Mouse (Mus musculus) liver, embryonic 14.5 days (tissue): Measurements from ENCODE around the gene Gm3435.
"Not testable (repeated sequence)": the region's sequence is repeated elsewhere in the genome, so short reads cannot be mapped to it uniquely, and the experiment has no call there.

Experiments
- CTCF ChIP-seq: IDR thresholded peaks from 2 replicates; pipeline ENCODE4 v1.5.1; 2016; ENCODE audit warnings: antibody characterized with exemption, low read depth, control low read depth
- EP300 ChIP-seq: IDR thresholded peaks from 2 replicates; pipeline ENCODE4 v1.6.1; 2016; ENCODE audit warnings: antibody characterized with exemption, low read depth

DNA sequence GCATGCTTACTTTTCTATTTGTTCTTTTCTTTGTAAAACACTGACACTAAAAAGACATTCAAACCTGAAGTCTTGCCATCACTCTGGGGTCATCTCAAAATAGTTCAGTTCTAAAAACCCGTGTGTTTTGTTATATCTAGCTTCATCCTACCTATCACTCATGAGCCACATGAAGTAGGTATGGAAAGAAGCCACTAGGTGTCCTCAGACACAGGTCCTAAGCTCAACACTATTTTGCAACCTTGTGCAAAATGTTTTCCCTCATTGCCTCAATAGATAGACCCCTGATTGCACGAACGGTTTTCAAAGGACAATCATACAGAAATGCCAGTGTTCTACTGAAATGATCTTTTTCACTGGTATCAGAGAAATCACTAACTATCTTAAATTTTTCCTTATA, 30.5 kb downstream of the Gm3435 start:
- not testable (repeated sequence) for TF ChIP-seq CTCF, EP300
